Mouse (Mus musculus): ENCODE data around the gene Hmg20b. TPM values are rescaled to one million over a fixed set of nuclear protein-coding genes. Genes with fewer than 3 reads are reported as not detected.

The Hmg20b gene
- polyA plus RNA-seq, 1 experiment from 2014 or later: 98.6 TPM

DNA sequence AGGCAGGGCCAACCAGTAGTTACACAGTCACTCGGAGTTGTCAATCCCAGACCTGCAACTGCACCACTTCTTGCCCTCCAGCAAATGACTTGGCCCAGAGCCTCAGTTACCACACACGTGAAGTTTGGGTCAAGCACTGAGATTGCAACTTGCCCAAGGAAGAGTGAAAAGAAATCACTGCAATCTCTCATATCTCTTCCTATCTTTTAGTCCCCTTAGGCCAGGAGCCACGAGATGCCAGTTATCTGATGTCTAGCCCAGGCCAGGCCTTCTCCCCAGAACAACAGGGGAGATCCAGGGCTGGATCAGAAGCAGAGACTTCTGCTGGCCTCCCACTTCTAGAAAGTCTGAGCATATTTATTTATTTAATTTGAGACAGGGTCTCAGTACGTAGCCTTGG is 5.3 kb upstream of the Hmg20b start:
- Histone ChIP-seq H3K9me3 (ENCODE audit: control insufficient read depth, low read depth, low read length) (no peaks in the 10 kb centered on the region), H3K4me1 (ENCODE audit: control insufficient read depth, insufficient read depth, low read length) (peaks cover 11% of the 10 kb centered on the region), H3K27me3 (ENCODE audit: control insufficient read depth, insufficient read depth, low read length) (no peaks in the 10 kb centered on the region), H3K36me3 (ENCODE audit: control insufficient read depth, insufficient read depth, low read length) (no peaks in the 10 kb centered on the region), H3K4me3 (ENCODE audit: low read depth, low read length) (no peak overlapping the region), H3K4me2 (replicated peaks; ENCODE audit: low read depth, low read length) (no peak overlapping the region), H3K9ac (replicated peaks; ENCODE audit: low read depth, low read length) (no peak overlapping the region), H3K27ac (ENCODE audit: low read length) (no peak overlapping the region)
- 80% methylated on average over 4 of the region's 4 CpGs for WGBS
- ATAC-seq (ENCODE audit: insufficient number of reproducible peaks, insufficient read depth, low FRiP score, low read depth): no peak

DNA sequence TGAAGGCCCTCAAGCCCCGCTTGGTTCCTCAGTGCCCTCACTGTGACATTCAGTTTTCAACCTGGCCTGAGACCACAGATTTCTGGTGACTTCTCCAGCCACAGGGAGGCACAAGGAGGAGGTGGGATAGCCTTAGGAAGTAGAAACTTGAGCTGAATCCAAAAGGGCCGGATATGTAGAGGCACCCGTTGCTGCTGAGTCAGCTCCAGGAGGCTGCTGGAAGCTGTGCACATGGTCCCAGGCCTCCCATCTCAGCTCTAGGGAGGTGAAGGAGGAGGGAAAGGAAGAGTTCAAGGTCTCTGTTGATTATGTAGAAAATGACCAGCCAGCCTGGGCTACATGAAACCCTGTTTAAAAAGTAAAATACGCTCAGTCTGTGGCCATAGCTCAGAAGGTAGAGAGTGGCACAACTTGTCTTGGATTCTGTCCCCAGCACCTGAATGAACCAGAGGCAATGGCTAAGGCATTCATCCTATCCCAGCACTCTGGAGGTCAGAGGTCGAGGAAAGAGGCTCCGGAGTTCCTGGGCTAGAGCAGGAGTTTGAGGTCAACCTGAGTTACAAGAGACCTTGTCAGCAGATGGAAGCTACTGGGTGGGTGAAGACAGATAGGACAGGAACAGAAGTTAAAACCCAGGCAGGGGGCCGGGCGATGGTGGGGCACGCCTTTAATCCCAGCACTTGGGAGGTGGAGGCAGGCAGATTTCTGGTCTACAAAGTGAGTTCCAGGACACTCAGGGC is 4.6 kb upstream of the Hmg20b start:
- no peak for ATAC-seq (ENCODE audit: insufficient number of reproducible peaks, insufficient read depth, low FRiP score, low read depth)
- no peak overlapping the region for H3K9ac ChIP-seq (replicated peaks; ENCODE audit: low read depth, low read length)
- H3K4me2 ChIP-seq (replicated peaks; ENCODE audit: low read depth, low read length): no peak overlapping the region
- no peaks in the 10 kb centered on the region for H3K9me3 ChIP-seq (ENCODE audit: control insufficient read depth, low read depth, low read length)
- H3K36me3 ChIP-seq (ENCODE audit: control insufficient read depth, insufficient read depth, low read length): no peaks in the 10 kb centered on the region
- WGBS: 73% methylated on average over 9 of the region's 9 CpGs
- H3K27ac ChIP-seq (ENCODE audit: low read length): no peak overlapping the region
- H3K4me3 ChIP-seq (ENCODE audit: low read depth, low read length): no peak overlapping the region
- H3K27me3 ChIP-seq (ENCODE audit: control insufficient read depth, insufficient read depth, low read length): no peaks in the 10 kb centered on the region
- H3K4me1 ChIP-seq (ENCODE audit: control insufficient read depth, insufficient read depth, low read length): peaks cover 11% of the 10 kb centered on the region

DNA sequence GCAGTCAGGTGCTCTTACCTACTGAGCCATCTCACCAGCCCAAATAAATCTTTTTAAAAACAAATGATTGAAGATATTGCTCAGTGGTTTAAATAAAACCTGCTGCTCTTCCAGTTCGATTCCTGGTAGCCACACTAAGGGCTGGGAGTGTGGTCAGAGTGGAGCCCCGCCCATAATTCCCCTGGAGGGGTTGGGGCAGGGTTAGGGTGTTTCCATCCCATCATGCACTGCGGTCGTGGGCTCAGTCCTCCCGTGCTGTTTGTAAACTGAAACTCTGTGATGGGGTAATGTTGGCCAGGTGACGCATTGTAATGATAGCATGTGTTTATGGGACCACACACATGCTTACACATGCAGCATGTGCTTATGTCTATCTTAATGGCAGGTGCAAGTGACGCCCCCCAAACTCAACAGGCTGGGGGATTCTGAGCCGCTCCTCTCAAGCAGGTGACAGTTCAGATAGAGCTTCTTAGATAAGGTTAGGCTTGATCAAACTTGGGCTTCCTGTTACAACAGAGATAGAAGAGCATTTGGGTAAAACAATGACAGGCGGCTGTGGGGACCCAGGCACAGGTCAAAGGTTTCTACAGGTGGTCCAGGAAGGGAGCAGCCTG is 1.5 kb upstream of the Hmg20b start:
- no peak overlapping the region for H3K4me3 ChIP-seq (ENCODE audit: low read depth, low read length)
- H3K4me2 ChIP-seq (replicated peaks; ENCODE audit: low read depth, low read length): no peak overlapping the region
- H3K9ac ChIP-seq (replicated peaks; ENCODE audit: low read depth, low read length): no peak overlapping the region
- WGBS: 14% methylated on average over 9 of the region's 9 CpGs
- H3K9me3 ChIP-seq (ENCODE audit: control insufficient read depth, low read depth, low read length): no peaks in the 10 kb centered on the region
- H3K27ac ChIP-seq (ENCODE audit: low read length): no peak overlapping the region
- peaks cover 15% of the 10 kb centered on the region for H3K4me1 ChIP-seq (ENCODE audit: control insufficient read depth, insufficient read depth, low read length)
- no peaks in the 10 kb centered on the region for H3K27me3 ChIP-seq (ENCODE audit: control insufficient read depth, insufficient read depth, low read length)
- H3K36me3 ChIP-seq (ENCODE audit: control insufficient read depth, insufficient read depth, low read length): no peaks in the 10 kb centered on the region; the same call in 1 of the 2 replicates
- ATAC-seq (ENCODE audit: insufficient number of reproducible peaks, insufficient read depth, low FRiP score, low read depth): no peak

DNA sequence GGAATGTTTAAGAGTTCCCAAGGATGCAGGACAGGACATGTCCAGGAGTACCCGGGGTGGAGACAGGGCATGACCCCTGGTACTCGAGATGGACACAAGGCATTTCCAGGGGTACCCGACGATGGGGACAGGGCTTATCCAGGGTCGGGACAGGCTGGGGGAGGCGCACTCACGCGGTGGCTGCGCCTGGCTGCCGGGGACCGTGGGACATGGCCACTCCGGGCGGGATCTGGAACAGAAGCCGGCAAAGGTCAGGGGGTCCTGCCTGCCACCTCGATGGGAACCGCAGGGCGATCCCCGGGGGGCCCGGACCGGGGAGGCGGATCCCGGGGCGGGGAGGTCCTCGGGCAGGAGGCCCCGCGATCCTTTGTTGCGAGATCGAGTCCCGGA is 324 bp downstream of the Hmg20b start:
- WGBS: under 1% methylated on average over 29 of the region's 29 CpGs
- Histone ChIP-seq H3K9ac (replicated peaks; ENCODE audit: low read depth, low read length) (peak overlapping the region; percentile 76), H3K4me2 (replicated peaks; ENCODE audit: low read depth, low read length) (peak overlapping the region; percentile 55), H3K36me3 (ENCODE audit: control insufficient read depth, insufficient read depth, low read length) (no peaks in the 10 kb centered on the region; the same call in 1 of the 2 replicates), H3K4me1 (ENCODE audit: control insufficient read depth, insufficient read depth, low read length) (peaks cover 19% of the 10 kb centered on the region), H3K27me3 (ENCODE audit: control insufficient read depth, insufficient read depth, low read length) (0 out of 2 replicates have a peak, but pooled peaks cover 2% of the 10 kb centered on the region), H3K4me3 (ENCODE audit: low read depth, low read length) (peak overlapping the region; percentile 88), H3K9me3 (ENCODE audit: control insufficient read depth, low read depth, low read length) (no peaks in the 10 kb centered on the region), H3K27ac (ENCODE audit: low read length) (peak overlapping the region; percentile 74)
- no peak; the same call in 1 of the 2 replicates for ATAC-seq (ENCODE audit: insufficient number of reproducible peaks, insufficient read depth, low FRiP score, low read depth)

DNA sequence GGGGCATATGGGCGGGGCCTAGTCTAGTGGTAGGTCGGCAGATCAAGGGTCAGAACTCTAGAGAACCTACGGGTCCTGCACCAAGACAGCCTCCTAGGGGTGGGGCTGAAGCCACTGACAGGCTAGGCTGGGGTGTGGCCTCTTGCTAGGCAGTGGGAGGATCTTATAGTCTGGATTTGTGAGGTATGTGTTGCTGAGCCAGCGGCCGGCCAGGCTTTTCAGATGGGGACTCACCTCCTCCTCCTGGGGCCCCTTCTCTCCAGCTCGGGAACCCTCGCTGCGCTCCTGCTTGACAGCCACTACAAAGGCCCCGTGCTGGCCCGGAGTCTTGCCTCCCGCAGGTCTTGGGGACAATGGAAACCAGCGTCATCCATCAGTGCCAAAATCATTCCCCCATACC is 1.1 kb downstream of the Hmg20b start:
- H3K27me3 ChIP-seq (ENCODE audit: control insufficient read depth, insufficient read depth, low read length): 0 out of 2 replicates have a peak, but pooled peaks cover 5% of the 10 kb centered on the region
- peak overlapping the region; percentile 74; the same call in 1 of the 2 replicates for H3K27ac ChIP-seq (ENCODE audit: low read length)
- peak; percentile 21; the same call in 1 of the 2 replicates for ATAC-seq (ENCODE audit: insufficient number of reproducible peaks, insufficient read depth, low FRiP score, low read depth)
- peaks cover 19% of the 10 kb centered on the region for H3K4me1 ChIP-seq (ENCODE audit: control insufficient read depth, insufficient read depth, low read length)
- no peaks in the 10 kb centered on the region; the same call in 1 of the 2 replicates for H3K36me3 ChIP-seq (ENCODE audit: control insufficient read depth, insufficient read depth, low read length)
- H3K4me3 ChIP-seq (ENCODE audit: low read depth, low read length): peak overlapping the region; percentile 88
- peak overlapping the region; percentile 55 for H3K4me2 ChIP-seq (replicated peaks; ENCODE audit: low read depth, low read length)
- no peaks in the 10 kb centered on the region for H3K9me3 ChIP-seq (ENCODE audit: control insufficient read depth, low read depth, low read length)
- H3K9ac ChIP-seq (replicated peaks; ENCODE audit: low read depth, low read length): peak overlapping the region; percentile 76; the same call in 1 of the 2 replicates
- 6% methylated on average over 12 of the region's 12 CpGs for WGBS

DNA sequence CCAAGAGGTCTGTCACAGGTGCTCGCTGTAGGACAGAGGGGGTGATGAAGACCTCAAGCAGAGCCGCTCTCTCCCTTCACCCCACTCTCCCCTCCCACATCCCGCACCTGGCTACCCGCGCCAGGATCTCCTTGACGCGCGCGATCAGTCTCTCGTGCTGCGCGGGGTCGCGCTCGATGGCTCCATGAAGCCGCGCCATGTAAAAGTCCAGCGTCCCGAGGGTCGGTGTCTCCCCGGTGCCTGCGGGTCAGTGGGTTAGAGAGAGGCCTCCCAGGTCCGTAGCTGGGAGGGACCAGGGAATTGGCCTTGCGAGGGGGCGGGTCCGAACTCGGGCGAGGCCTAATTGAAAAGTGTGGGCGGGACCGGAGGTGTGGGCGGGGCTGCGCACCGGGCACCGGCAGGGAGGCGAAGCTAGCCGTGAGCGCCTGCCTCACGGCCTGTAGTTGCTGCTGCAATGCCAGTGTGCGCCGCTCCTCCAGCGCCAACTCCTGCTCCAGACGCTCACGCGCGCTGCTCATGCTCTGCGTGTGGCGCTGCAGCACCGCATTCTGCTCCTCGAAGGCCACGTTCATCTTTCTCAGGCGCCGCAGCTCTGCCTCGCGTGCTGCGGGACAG is 3.7 kb downstream of the Hmg20b start:
- Histone ChIP-seq H3K27me3 (ENCODE audit: control insufficient read depth, insufficient read depth, low read length) (peaks cover 21% of the 10 kb centered on the region), H3K36me3 (ENCODE audit: control insufficient read depth, insufficient read depth, low read length) (no peaks in the 10 kb centered on the region; the same call in 1 of the 2 replicates), H3K27ac (ENCODE audit: low read length) (peak overlapping the region; percentile 4; the same call in 1 of the 2 replicates), H3K4me3 (ENCODE audit: low read depth, low read length) (peak overlapping the region; percentile 17), H3K4me2 (replicated peaks; ENCODE audit: low read depth, low read length) (peak overlapping the region; percentile 45), H3K9ac (replicated peaks; ENCODE audit: low read depth, low read length) (peak overlapping the region; percentile 18; the same call in 1 of the 2 replicates), H3K9me3 (ENCODE audit: control insufficient read depth, low read depth, low read length) (no peaks in the 10 kb centered on the region), H3K4me1 (ENCODE audit: control insufficient read depth, insufficient read depth, low read length) (peaks cover 19% of the 10 kb centered on the region)
- ATAC-seq (ENCODE audit: insufficient number of reproducible peaks, insufficient read depth, low FRiP score, low read depth): peak; percentile 11; the same call in 1 of the 2 replicates
- 10% methylated on average over 55 of the region's 55 CpGs for WGBS

DNA sequence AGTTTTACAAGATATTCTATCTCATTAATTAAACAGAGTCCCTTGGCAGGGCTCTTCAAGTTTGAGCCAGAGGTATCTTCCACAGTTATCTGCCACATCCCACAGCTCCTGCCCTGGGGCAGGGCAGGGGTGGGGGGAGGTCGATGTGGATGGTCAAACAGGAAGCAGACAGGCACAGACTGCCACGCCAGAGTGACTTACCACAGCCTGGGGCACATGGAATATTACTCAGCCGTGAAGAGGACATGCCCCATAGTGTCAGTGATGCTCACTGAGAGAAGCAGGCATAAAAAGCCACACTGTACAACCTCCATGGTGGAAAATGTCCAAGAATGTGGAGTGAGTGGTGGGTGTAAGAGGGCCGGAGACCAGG is 5.1 kb downstream of the Hmg20b start:
- Histone ChIP-seq H3K4me3 (ENCODE audit: low read depth, low read length) (no peak overlapping the region), H3K27me3 (ENCODE audit: control insufficient read depth, insufficient read depth, low read length) (peaks cover 24% of the 10 kb centered on the region), H3K27ac (ENCODE audit: low read length) (no peak overlapping the region), H3K9ac (replicated peaks; ENCODE audit: low read depth, low read length) (no peak overlapping the region), H3K4me2 (replicated peaks; ENCODE audit: low read depth, low read length) (no peak overlapping the region), H3K4me1 (ENCODE audit: control insufficient read depth, insufficient read depth, low read length) (peaks cover 23% of the 10 kb centered on the region), H3K9me3 (ENCODE audit: control insufficient read depth, low read depth, low read length) (no peaks in the 10 kb centered on the region), H3K36me3 (ENCODE audit: control insufficient read depth, insufficient read depth, low read length) (no peaks in the 10 kb centered on the region; the same call in 1 of the 2 replicates)
- 78% methylated on average over 4 of the region's 4 CpGs for WGBS
- no peak for ATAC-seq (ENCODE audit: insufficient number of reproducible peaks, insufficient read depth, low FRiP score, low read depth)

DNA sequence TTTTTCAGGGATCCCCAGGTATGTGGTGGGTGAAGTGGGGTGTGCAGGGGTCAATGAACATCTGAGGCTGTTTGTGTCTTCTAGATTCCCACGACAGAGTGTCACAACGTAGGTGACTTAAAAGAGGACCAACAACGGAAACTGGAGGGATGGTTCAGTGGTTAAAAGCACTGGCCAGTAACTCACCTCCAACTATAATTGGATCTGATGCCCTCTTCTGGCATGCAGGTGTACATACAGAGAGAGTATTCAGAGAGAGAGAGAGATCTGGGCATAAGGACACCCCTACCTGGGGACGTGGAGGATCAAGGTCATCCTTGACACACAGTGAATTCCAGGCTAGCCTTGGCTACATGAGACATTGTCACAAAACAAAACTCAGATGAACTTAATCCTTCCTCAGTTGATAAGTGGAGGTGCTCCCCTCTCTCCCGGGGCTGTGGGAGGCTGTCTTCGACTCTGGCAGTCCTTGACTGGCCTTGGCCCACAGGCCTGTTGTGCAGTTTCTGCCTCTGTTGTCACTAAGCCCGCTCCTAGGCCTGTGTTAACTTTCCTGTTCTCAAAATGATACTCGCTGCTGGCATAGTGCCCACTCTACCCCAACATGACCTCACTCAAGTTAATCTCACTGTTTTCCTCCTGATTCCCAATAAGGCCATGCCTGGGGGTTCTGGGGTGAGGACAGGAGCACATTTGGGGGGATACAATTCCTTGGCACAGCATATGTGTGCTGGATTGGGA is 5.7 kb downstream of the Hmg20b start:
- Histone ChIP-seq H3K27ac (ENCODE audit: low read length) (no peak overlapping the region), H3K9ac (replicated peaks; ENCODE audit: low read depth, low read length) (no peak overlapping the region), H3K4me3 (ENCODE audit: low read depth, low read length) (no peak overlapping the region), H3K9me3 (ENCODE audit: control insufficient read depth, low read depth, low read length) (no peaks in the 10 kb centered on the region), H3K27me3 (ENCODE audit: control insufficient read depth, insufficient read depth, low read length) (peaks cover 24% of the 10 kb centered on the region), H3K4me2 (replicated peaks; ENCODE audit: low read depth, low read length) (no peak overlapping the region), H3K4me1 (ENCODE audit: control insufficient read depth, insufficient read depth, low read length) (peaks cover 21% of the 10 kb centered on the region), H3K36me3 (ENCODE audit: control insufficient read depth, insufficient read depth, low read length) (no peaks in the 10 kb centered on the region; the same call in 1 of the 2 replicates)
- ATAC-seq (ENCODE audit: insufficient number of reproducible peaks, insufficient read depth, low FRiP score, low read depth): no peak
- WGBS: 45% methylated on average over 8 of the region's 8 CpGs

Data from stomach, embryonic 14.5 days (tissue).